Mouse (Mus musculus) kidney, postnatal 4 days (tissue): ENCODE results near the gene Gm3646.
A peak's percentile ranks its signal among the peaks of the same experiment; 100 is the strongest.

ENCODE experiments used
- DNase-seq, 2 experiments: peaks; one replicate each; pipeline ENCODE4 v3.0.0; 2021; ENCODE audit warnings: mixed read lengths in 2 of 2

Gm3646 gene

DNA sequence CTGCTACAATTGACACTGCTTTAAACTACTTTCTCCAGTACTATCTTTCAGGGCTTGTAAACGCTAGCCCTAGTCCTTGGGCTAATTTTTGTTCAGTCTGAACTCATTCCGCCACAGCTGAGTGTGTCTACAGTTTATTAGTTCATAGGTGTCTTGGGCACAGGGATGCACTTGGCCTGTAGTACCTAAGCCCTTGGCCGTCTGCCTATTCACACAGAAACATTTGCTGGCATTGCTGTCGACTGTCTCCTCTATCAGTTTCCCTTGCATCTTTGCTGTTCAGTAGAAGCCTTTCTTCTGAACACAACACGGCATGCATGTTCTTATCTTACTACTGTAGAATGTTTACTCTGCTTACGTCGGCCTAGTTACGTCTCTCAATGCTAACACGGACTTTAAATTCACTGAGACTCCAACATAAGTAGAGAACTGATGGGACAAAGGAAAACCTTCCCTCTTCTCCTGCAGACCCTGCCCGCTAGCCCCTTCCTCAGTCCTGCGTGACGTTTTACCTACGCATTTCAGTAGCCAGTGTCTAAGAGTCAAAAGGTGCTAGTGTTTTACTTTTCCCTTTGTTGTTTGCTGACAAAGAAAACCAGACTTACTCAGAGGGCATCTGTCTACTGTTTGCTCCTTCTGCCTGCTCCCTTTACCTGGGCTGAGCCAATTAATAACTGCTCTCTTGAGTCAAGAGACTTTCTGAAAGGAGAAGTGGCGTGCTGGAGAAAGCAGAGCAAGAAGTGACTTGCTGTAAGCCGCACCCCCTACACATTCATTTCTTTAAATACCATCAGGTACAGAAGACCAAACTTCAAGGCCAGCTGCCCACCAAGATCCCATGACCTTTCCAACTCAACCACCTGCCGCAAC lies 25.8 kb downstream of the Gm3646 start:
- no peak for DNase-seq

DNA sequence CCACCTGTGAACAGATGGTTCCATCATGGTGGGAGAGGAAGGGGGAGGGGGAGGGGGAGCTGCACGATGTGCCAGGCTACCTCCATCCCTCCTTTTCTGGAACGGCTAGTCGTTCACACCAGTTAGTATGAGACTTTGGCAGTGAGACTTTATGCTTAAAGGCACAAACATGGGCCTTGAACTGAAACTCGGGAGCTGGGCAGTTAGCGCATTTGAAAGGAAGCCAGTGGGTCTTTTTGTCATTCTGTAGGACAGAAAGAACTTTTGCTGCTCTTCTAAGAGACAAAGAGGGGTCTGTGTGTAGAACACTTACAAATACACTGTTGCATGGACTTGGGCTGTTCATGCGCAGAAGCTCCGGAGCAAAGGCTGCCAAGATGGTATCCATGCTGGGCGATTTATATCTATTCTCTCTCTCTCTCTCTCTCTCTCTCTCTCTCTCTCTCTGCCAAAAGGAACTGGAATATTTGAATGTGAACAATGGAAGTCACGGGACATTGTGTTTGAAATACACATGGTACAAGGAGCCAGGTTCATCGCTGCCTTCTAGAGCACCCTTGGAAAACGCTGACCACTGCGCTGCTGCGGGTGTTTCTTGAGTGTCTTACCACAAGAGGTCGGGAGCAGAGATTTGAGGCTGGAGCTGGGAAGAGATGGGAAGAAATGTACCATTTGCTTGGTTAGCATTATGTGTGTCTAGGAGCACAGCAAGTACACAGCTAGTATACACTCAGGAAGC lies 31.0 kb downstream of the Gm3646 start:
- DNase-seq = no peak

DNA sequence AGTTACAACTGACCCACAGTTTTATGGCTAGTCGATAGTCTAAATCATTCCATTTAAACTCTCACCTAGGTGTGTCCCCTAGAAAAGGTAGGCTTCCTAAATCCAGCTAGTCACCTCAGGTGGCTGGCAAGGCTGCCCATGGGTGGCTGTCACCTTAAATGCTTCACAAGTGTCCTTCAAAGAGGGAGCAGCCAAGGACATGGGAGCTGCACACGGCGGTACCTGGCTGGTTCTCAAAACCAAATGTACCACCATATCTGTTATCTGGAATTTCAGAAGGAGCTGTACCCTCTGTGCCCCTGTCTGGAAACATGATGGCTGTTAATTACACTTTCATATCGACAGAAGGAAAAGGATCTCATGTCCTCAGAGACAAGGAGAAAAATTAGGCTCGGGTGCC lies 31.6 kb downstream of the Gm3646 start:
- no peak for DNase-seq

DNA sequence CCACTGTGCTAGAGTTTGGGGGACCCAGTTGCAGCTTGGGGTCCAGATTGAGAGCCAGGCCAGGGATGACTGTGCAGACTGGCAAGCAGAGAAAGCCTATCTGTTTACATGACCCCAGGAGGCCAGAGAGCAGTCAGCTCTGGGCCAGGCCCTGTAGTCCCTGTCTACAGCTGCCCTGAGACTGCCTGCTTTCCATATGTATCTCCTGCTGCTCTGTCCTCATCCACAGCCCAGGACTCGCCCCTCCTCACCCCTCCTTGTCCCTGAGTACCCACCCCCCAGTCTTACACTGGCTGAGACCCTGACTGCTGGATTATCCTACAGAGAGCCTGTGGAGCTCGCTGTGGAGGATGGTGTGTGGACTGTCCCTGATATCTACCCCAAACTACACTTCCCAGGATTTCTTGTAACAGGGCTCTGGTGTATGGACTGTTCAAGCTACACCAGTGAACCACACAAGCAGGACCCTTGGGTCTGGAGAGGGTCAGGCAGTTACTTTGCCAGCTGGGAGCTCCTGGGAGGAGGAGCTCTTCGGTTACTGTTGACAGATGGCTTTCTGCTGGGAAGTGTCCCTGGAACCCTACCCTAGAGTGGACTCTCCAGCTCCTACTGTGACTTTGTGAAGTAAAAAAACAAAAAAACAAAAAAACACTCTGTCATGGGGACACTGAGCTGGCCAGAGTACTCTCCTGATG lies 32.6 kb downstream of the Gm3646 start:
- DNase-seq = no peak

DNA sequence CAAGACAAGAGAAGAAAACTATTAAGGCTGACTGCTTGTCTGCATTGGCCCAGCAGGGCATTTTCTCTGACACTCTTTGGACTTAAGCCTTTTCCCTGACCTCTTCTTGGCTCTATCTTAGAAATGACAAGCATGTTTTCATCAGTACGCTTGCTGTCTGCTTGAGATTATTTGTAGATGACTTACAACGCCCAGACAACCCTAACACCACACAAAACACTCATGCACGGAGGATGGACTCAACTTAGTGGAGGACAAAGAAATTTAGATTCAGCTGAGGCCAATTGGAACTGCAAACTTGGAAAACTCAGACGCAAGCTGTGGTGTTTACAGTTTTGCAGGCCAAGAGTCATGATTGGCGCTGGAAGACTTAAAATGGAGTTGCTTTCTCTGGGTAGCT lies 34.7 kb downstream of the Gm3646 start:
- peak in 1 of 2 experiments; percentile 6 for DNase-seq

DNA sequence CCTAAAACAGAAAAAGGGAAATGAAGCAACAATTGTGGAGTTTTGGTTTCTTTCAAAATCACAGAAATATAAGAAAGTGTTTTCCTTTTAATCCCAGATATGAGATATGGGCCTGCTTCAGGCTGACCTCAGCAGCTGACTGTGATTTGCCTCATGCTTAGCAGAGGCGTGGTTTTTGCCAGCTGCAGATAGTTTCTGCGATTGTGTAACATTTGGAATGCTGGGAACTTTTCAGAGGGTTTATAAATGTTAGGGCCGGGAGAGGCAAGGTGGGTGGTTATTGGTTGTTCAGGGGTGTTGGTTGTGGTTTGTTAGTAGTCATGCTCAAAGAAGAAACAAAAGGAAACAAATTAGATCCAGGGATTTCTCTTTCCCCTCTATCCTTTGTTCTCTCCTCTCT lies 37.1 kb downstream of the Gm3646 start:
- no peak for DNase-seq

DNA sequence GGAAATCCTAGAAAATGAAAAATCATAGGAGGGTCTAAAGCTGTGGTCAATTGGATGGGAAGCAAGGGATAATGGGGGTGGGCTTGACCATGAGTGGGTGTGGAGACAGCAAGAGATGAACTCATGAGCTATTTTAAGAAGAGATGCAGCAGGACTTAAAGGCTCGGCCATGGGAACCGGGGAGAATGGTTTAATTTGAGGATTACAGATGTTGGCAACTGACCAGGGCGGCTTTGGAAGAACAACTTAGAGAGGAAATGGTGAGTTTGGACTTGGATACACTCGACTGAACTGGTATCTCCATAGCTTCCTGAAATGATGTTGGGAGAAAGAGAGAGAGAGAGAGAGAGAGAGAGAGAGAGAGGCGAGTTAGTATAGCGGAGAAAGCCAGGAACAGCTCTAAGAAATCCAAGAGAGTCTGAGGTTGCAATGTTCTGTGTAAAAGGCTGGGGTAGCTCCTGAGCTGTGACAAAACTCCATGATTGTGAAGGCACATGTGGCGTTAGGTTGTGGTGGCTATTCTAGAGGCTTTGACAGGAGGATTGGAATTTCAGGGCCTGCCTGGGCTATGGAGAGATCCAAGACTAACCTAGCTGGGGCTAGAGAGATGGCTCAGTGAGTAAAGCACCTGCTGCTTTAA lies 39.2 kb downstream of the Gm3646 start:
- DNase-seq = peak in 1 of 2 experiments; percentile 22

DNA sequence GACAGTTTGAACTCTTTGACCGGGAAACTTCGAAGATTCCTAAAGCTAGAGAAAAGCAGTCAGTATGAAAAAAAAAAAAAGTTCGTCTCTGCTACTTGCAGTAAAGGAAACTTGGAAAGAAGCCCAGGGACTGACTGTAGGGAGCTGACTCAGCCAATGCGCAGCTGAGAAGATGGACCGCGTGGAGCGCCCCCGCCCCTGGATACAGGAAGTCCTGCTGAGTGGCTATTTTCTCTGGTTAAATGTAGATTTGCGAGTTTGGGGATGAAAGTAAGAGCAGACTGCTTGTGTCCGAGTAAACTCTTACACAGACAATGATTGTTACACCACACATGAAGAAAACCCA lies 43.1 kb downstream of the Gm3646 start:
- DNase-seq = peak; percentile 86 to 92

DNA sequence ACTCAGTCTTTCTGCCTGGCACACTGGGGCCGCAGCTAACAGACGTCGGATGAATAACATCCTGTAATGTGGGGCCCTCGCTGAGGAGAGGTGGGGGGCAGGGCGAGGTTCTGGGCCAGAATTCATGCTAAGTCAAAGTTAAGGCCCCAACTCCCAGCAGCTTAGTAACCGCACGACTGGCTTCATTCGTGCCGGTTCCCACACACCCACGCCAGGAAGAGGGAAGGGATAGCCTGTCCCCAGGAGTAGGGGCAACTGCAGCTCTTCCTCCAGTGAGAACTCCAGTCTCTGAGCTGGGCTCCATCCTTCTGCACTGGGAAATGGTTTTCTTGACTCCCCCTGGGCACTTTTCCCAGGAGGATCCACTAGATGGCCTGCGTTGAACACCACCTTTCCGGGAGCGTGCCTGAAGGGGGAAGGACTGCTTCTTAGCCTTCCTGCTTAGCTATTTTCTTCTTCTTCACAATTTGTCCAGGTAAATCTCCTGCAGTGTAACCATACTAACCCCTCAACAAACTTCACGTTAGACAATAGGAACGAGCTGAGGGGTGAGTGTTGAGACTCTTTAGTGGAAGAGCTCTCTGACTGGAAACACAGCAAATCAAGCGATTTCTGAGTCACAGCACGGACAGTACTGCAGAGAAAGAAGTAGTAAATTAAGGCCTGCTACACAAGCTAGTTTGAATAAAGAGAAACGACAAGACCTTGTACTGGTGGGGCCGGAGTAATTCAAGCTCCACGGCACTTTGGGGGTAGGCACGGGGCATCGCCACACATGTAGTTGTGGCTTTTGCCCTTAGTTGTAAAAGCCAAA lies 43.7 kb downstream of the Gm3646 start:
- peak; percentile 70 to 84 for DNase-seq

DNA sequence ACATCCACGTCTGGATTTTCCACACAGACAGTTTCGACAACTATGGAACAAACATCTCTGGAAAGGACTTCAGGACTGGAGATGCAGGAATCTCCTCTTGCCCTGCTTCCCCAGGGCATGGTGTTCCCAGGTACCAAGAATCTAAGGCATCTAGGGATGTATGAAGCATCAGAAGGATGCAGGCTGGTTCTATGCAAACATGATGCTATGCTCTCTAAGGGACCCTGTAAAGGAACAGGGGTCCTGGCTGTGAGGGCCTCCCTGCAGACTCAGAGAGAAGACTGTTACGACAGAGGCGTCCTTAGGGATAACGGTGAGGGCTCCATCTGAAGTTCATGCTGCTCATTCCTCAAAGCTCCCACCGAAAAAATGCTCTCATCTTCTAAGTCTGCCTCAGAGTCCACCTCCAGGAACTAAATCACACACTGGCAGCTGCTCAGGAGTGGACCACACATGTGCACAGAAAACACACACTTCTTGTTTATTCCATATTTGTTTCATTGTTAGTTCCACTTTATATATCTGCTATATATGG lies 44.9 kb downstream of the Gm3646 start:
- no peak for DNase-seq

DNA sequence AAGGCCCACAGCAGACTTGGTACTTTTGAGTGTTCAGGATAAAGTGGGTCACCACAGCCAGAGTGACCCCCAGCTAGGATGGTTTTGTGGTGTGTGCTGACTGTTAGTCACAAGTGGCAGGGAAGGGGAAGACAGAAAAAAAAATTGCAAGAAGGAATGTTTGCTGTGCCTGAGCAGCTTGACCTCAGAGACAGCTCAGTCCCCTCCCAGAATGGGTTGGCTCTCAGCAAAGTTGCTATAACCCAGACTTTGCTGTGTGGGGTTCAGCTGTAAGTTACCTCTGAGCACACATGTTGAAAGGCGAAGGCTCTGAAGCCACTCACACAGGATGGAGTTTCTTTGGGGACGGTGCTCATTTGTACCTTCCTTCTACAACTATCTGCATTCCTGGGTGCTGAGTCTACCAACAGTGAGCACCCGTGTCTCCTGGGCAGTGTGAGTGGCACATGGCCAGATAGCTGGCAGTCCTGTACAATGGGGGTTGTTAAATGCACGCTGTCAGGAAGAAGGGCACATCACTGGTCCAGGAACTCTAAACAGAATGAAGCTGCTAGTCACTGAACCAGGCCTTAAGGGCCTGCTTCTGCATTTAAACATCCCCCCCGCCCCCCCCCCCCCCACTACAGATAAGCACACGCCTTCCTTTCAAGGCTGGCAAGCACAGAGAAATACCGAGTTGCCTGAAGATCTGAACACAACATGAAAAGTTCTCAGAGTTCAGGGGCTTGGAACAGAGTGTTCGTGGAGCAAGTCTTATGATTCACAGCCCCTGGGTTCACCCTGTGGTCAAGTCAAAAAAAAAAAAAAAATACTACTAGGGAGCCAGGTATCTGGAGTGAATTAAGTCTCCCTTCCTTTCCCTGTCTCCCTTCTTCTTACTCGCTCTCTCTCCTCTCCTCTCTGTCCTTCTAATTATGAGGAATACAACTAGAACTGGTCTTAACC lies 45.6 kb downstream of the Gm3646 start:
- DNase-seq = no peak

DNA sequence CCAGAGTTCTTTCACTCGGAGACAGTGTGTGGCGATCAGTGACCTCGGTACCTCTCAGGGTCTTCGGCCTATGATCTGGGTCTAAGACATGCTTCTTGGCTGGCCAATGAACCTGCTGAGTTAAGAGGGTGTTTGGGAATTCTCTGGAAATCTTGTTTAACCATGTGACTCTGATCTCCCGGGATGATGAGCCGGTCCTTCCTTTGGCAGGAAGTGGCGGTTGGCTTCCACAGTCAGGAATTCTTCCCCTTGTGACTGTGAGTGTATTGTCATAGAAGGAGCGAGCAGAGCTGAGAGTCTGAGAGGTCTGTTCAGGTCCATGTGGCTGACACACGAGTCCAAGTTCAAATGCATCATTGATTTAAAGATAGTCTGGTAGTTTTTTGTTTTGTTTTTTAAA lies 46.9 kb downstream of the Gm3646 start:
- peak; percentile 35 to 54 for DNase-seq

DNA sequence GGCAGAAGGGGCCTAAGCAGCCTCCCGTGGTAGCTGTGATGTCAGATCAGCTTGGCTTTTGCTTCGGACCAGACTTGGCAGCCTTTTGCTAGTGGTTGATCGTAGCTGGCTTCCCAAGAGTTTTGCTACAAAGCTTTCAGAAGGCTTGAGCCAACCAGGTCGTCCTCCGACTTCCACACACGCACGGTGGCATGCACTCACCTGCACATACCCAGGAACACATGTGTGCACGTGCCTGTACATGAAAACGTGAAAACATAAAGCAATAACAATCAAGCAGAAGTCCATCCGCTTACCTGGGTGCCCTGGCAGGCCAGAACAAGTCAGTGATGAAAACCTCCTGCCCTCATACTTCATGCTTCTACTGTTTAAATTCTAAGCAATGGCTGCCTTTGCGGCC lies 48.2 kb downstream of the Gm3646 start:
- no peak for DNase-seq

DNA sequence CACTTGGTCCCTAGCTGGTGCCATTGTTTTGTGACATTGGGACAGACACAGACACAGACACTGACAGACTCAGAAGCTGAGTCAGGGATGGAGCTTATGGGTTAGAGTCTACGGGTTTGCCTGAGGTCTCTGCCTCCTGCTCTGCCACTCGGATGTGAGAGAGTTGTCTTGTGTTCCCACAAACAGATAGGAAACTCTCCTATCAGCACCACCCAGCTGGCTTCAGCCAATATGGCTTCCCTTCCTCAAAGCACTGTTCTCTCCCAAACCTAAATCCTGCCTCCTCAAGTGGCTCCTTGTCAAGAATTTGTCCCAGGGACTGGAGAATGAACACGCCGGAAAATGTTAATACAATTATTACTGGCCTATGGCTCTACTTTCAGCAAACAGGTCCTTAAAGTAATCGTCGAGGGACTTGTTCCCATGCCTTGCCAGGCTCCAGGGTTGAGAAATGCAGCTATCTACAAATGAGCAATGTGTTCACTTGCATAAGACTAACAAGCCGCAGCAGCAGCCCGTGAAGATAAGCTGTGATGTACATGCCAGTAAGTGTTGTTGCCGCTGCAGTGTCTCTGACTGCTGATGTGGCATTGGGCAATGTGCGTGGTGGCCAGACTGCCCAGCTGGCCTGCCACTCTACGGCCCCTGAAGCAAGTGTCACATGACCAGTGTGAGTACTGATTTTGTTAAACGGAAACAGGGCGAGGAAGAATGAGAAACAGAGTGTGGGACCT lies 50.7 kb downstream of the Gm3646 start:
- no peak for DNase-seq
